Mouse (Mus musculus) heart, postnatal 4 days (tissue): Measurements from ENCODE around the gene Ak4. TPM values are rescaled to one million over a fixed set of nuclear protein-coding genes. Genes with fewer than 3 reads are reported as not detected.
"Not testable (repeated sequence)": the region's sequence is repeated elsewhere in the genome, so short reads cannot be mapped to it uniquely, and the experiment has no call there.

Source experiments
- DNase-seq: peaks from one replicate; pipeline ENCODE4 v3.0.0; 2021
- total RNA-seq, 2 experiments: library from RNA; stranded (reverse); gene quantifications; 2 replicates each; pipeline ENCODE4 v1.2.3; 2021

Ak4 gene
- total RNA-seq = 10 to 100 TPM; 16.2 to 17.4 TPM

DNA sequence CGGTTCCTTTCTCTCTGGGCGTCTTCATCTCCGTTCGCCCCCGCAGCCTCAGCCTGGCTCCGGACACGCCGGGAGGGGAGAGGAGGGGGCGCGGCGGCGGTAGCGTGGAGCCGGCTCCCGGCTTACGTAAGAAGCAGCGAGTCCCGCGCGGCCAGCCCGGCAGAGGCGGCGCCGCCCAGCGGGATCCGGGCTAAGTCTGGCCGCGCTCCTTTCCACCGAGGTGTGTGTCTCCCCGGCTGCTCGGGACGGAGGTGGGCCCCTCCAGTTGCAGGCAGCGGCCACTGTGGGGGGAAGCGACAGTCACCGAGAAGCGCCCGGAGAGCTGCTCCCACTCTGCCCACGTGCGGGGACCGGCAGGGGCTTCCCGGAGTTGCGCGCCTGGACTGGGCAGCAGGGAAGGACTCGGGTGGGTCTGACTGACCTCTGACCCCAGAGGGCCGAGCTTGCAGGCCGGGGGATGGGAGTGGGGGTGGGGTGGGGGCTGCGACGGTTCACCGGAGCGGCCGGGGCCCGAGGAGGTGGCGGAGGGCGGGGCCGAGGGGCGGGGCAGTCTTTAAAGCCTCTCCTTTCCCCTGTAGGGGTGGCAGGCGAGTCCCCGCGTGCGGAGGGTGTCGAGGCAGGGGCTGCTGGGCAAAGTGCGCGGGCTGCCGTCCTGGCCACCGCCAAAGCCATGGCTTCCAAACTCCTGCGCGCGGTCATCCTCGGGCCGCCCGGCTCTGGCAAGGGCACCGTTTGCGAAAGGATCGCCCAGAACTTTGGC, at the start of gene Ak4:
Gene Ak4 (plus strand): TSS at position 127 of the 760 bp plus-strand sequence.
- peak; percentile 60 for DNase-seq

- no peak for DNase-seq
Measured at GRCm38 (mm10) chr4:101369738-101370275, 49.3 kb upstream of the Ak4 start.

GRCm38 (mm10) chr4:101372283-101372682, 46.8 kb upstream of the Ak4 start:
- DNase-seq = no peak

DNA sequence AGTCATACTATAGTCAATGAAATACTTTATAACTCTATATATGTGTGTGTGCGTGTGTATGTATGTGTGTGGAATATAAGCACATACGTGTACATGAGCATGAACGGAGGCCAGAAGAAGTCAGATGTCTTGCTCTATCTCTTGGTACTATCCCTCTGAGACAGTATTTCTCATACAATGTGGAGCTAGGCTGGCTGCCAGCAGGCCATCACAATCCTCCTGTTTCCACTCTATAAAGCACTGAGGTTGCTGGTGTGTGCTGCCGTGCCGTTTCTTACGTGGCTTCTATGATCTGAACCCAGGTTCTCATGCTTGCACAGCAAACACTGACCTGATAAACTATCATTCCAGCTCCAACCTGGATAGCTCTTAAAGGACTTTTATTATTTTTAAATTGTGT, 46.3 kb upstream of the Ak4 start:
- DNase-seq = no peak

GRCm38 (mm10) chr4:101374104-101374503, 45.0 kb upstream of the Ak4 start:
- DNase-seq = no peak

- DNase-seq = no peak
Measured at GRCm38 (mm10) chr4:101376835-101377234, 42.2 kb upstream of the Ak4 start.

- DNase-seq = no peak
Measured at GRCm38 (mm10) chr4:101378241-101378640, 40.8 kb upstream of the Ak4 start.

DNA sequence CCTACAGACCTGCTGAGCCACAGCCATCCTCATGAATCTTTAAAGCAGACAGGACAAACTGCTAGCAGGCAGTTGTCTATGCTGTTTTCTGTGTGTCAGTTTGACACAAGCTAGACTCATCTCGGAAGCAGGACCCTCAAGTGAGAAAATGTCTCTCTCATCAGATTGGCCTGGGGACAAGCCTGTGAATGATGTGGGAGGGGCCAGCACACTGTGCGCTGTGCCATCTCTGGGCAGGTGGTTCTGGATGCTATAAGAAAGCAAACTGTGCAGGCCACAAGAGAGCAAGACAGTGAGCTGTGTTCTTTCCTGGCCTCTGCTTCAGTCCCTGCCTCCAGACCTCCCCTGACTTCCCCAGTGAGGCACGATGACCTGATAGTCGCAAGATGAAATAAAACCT, 40.3 kb upstream of the Ak4 start:
- DNase-seq = no peak

DNA sequence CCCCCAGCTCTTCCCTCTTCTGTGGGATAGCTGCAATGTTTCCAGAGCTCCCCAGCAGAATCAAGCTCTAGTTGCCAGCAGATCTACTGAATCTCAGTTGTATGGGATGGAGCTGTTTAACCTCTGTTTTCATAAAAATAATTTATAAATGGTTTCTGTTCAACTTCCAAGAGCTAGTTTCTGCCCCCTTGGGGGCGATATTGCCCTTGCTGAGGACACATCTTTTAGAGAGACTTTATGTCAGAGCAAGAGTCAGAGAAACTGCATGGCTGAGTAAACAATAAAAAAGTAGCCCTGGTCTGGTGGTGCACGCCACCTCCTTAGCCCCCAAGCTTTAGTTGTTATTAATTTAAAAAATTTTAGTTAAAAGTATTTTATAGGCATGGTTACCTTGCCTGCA, 34.1 kb upstream of the Ak4 start:
- peak; percentile 45 for DNase-seq

DNA sequence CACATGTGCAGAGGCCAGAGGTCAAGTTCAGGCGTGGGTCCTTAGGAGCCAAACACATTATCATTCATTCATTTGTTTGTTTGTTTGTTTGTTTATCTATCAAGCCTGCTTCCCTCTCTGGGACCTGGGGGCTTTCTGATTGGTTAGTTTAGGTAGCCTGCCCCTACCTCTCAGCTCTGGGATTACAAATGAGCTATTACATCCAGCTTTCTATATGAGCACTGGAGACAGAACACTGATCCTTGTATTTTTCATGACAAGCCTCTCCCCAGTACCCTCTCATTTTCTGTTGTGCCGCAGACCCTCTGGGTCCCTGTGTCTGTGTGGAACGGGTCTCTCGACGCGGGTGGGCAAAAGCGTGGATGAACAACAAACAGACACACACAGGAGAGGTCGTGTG, 30.8 kb upstream of the Ak4 start:
- no peak for DNase-seq

DNA sequence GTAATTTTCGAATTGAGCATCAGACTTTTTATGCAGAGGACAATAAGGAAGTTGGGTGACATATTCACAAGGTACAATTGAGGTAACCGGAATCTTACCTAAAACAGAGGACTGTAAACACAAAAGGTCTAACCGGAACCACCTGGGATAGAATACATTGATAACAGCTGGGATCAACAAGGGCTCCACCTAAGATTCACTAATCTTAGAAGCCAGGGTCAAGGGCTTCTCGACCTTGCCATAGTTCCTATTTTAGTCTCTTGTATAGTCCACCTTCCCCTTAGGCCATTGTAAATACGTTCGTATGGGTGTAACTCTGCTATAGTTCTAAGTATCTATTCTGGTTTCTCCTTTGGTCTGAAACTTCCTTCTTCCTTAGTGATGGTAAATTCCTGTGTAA, 30.4 kb upstream of the Ak4 start:
- DNase-seq = not testable (repeated sequence)

GRCm38 (mm10) chr4:101392229-101392628, 26.8 kb upstream of the Ak4 start:
- peak; percentile 59 for DNase-seq

DNA sequence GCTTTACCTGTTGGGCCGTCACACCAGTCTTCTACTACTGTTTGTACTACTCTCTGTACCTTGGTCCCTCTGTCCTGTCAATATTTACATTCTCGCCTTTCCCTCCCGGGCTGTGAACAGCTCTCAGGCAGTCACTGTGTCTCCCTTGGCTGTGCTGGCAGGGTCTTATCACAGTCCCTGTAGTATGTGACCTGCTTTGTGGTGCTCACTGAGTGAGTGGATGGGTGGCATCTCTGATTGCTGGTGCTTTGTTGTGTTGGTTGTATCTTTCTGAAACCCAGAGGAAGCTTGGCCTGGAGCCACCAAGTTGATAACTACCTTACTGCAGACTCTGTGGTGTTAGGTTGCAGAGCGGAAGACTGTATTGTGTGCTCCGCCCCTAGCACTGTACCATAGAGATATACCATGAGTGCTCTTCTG, 25.8 kb upstream of the Ak4 start:
- peak; percentile 21 for DNase-seq

- no peak for DNase-seq
Measured at GRCm38 (mm10) chr4:101395021-101395533, 24.0 kb upstream of the Ak4 start.

DNA sequence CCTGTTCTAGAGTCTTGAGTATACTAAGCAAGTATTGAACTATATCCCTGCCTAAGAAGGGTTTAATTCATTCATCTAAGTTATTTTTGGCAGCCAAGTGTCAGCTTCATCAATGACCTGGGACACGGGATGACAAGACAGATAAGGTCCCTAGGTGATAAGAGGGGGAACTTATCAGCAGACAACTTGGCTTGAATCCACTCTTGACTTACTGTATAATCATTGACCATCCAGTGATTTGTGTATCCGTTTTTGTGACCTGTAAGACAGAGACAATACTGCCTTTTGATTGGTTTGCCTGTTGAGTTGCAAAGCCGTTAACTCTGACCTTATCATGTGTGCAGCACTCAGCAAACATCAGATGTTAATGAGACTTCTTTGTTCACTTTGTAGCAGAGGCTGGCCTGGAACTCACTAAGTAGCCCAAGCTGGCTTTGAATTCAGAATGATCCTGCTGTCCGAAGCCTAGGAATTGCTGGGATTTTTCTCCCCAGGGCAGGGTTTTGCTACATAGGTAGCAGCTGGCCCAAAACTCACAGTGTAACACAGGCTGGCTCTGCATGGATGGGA, 19.0 kb upstream of the Ak4 start:
- DNase-seq = no peak

DNA sequence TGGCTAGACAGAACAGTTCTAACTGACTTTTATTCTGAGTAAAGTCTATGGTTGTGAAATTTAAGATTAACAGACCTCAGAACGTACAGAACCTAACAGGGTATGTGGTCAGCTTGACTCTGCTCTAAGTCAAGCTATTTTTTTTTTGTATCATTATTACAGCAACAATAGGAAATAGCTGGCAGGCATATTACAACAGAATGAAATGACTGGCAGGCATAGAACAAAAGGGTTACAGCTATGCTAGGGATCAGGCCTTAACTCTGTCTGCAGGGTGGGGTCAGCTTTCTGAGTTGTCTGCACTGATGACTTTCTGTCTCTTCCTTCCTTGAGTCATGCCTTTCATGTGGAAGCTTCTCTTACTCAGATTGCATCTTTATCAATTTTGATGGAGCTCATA, 17.1 kb upstream of the Ak4 start:
- DNase-seq = no peak

DNA sequence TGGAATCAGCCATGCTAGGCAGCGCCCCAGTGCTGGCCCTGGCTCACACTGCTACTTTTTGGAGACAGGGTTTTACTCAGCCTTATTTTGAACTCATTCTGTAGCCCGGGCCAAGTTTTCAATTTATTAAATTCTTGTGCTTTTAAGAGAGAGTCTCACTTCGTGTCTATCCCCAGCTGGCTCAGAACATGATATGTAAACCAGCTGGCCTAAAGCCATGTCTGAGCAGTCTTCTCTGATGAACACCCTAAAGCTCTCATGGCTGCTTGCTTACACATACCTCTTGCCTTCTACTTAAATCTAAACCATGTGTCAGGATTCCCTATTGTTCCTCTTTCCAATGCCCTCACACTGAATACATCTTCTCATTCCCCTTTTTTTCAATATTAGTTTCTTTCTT, 14.2 kb upstream of the Ak4 start:
- no peak for DNase-seq

- DNase-seq = no peak
Measured at GRCm38 (mm10) chr4:101406411-101407196, 12.5 kb upstream of the Ak4 start.

GRCm38 (mm10) chr4:101416966-101417365, 2.1 kb upstream of the Ak4 start:
- DNase-seq = no peak

- peak; percentile 23 for DNase-seq
Measured at GRCm38 (mm10) chr4:101419911-101420880, 1.1 kb downstream of the Ak4 start.

GRCm38 (mm10) chr4:101422996-101423395, 3.9 kb downstream of the Ak4 start:
- DNase-seq = no peak

GRCm38 (mm10) chr4:101423571-101423970, 4.5 kb downstream of the Ak4 start:
- DNase-seq = no peak
